Mouse (Mus musculus) inflammation-experienced regulatory T-cells, adult 6 months (primary cell): ENCODE measurements around the gene Skida1. TPM values are rescaled to one million over a fixed set of nuclear protein-coding genes. Genes with fewer than 3 reads are reported as not detected.
A peak's percentile ranks its signal among the peaks of the same experiment; 100 is the strongest.

Experiments used
- ATAC-seq: one replicate; pipeline ENCODE4 v1.8.0; 2017
- polyA plus RNA-seq, 3 experiments: library from polyadenylated mRNA; unstranded; fragments of 100-300 nt; shearing (Covaris generic); gene quantifications; one replicate each; pipeline ENCODE4 v1.2.1; 2017

The Skida1 gene
- polyA plus RNA-seq, 3 experiments from 2014 or later = 0.37 to 1.0 (median 0.83) TPM

GRCm38 (mm10) chr2:18038895-18039371 is 9.9 kb downstream of the Skida1 start:
- no peak for ATAC-seq

- no peak for ATAC-seq
These were observed 10.6 kb downstream of the Skida1 start for GRCm38 (mm10) chr2:18038141-18038752.

GRCm38 (mm10) chr2:18037491-18037890 is 11.4 kb downstream of the Skida1 start, which contains the start of gene A930004D18Rik:
Gene A930004D18Rik, minus strand, starts transcription at chr2:18037737.
- ATAC-seq = no peak

GRCm38 (mm10) chr2:18034371-18035250 is 14.2 kb downstream of the Skida1 start:
- ATAC-seq = no peak

- ATAC-seq = no peak
These were observed 15.4 kb downstream of the Skida1 start for GRCm38 (mm10) chr2:18033166-18034108.

GRCm38 (mm10) chr2:18032538-18032895 is 16.3 kb downstream of the Skida1 start:
- no peak for ATAC-seq

- ATAC-seq = no peak
These were observed 16.9 kb downstream of the Skida1 start for GRCm38 (mm10) chr2:18031831-18032537.

GRCm38 (mm10) chr2:18031271-18031821 is 17.5 kb downstream of the Skida1 start:
- no peak for ATAC-seq

GRCm38 (mm10) chr2:18030581-18030980 is 18.3 kb downstream of the Skida1 start:
- ATAC-seq = no peak

GRCm38 (mm10) chr2:18029656-18030055 is 19.2 kb downstream of the Skida1 start:
- ATAC-seq = no peak

GRCm38 (mm10) chr2:18028140-18029021 is 20.5 kb downstream of the Skida1 start:
- peak; percentile 20 for ATAC-seq

GRCm38 (mm10) chr2:18027448-18028139 is 21.3 kb downstream of the Skida1 start:
- ATAC-seq = peak; percentile 84

GRCm38 (mm10) chr2:18026116-18026947 is 22.5 kb downstream of the Skida1 start:
- ATAC-seq = no peak

GRCm38 (mm10) chr2:18025781-18026115 is 23.1 kb downstream of the Skida1 start:
- no peak for ATAC-seq

GRCm38 (mm10) chr2:18025116-18025515 is 23.7 kb downstream of the Skida1 start:
- no peak for ATAC-seq

GRCm38 (mm10) chr2:18022886-18023285 is 26.0 kb downstream of the Skida1 start:
- ATAC-seq = no peak

GRCm38 (mm10) chr2:18019122-18019521 is 29.7 kb downstream of the Skida1 start:
- no peak for ATAC-seq

- ATAC-seq = no peak
These were observed 31.5 kb downstream of the Skida1 start for GRCm38 (mm10) chr2:18017321-18017720.

GRCm38 (mm10) chr2:18016639-18017038 is 32.2 kb downstream of the Skida1 start:
- no peak for ATAC-seq
